Mouse (Mus musculus): ENCODE measurements around the gene Nrip3.

GRCm38 (mm10) chr7:109756291-109756690, 25.5 kb downstream of the Nrip3 start:
- TF ChIP-seq GATA1 (IDR thresholded peaks at IDR 0.05; ENCODE audit: borderline replicate concordance, low read length): no peak
- TF ChIP-seq FLI1 (IDR thresholded peaks at IDR 0.05; ENCODE audit: low read length): no peak

All from megakaryocyte, embryonic 14.5 days (primary cell).